Mouse (Mus musculus) kidney, adult 2 months (tissue): ENCODE measurements around the gene Metap1.

Source experiments
- CTCF ChIP-seq: fragments of 200-500 bp; conservative IDR thresholded peaks from 2 replicates; pipeline ENCODE4 v1.5.1; 2011; ENCODE audit warnings: low read depth, mild to moderate bottlenecking, control low read depth, low read length, moderate library complexity, mixed read lengths; ENCODE audit not compliant: insufficient read depth, insufficient read length
- POLR2A ChIP-seq: fragments of 200-500 bp; IDR thresholded peaks from one replicate; pipeline ENCODE4 v1.6.1; 2011; ENCODE audit warnings: low read depth, low read length, control low read depth

GRCm38 (mm10) chr3:138530578-138531478, 41.5 kb upstream of the Metap1 start:
- TF ChIP-seq CTCF (no peak), POLR2A (no peak)
